Mouse (Mus musculus) stomach, embryonic 15.5 days (tissue): Measurements from ENCODE around the gene Cryz. TPM values are rescaled to one million over a fixed set of nuclear protein-coding genes. Genes with fewer than 3 reads are reported as not detected.
A peak's percentile ranks its signal among the peaks of the same experiment; 100 is the strongest.

Experiments
- ATAC-seq: fragments of 200-750 bp; cut with Nextera tagmentation; 2 replicates; pipeline ENCODE4 v1.8.0; 2017; ENCODE audit warnings: low read depth, moderate number of reproducible peaks, moderate TSS enrichment; ENCODE audit not compliant: insufficient read depth, low FRiP score
- H3K27ac ChIP-seq: fragments of 300-500 bp; sonication (generic); 2 replicates; pipeline ENCODE4 v1.5.1; 2015; ENCODE audit warnings: mild to moderate bottlenecking, inconsistent platforms
- H3K27me3 ChIP-seq: fragments of 300-500 bp; sonication (generic); replicated peaks from 2 replicates; pipeline ENCODE4 v1.6.1; 2015; ENCODE audit warnings: inconsistent platforms
- H3K36me3 ChIP-seq: fragments of 300-500 bp; sonication (generic); 2 replicates; pipeline ENCODE4 v1.6.1; 2015; ENCODE audit warnings: inconsistent platforms
- H3K4me1 ChIP-seq: fragments of 300-500 bp; sonication (generic); 2 replicates; pipeline ENCODE4 v1.6.1; 2015; ENCODE audit warnings: inconsistent platforms
- H3K4me2 ChIP-seq: fragments of 300-500 bp; sonication (generic); 2 replicates; pipeline ENCODE4 v1.6.1; 2015; ENCODE audit warnings: mild to moderate bottlenecking, inconsistent platforms
- H3K4me3 ChIP-seq: fragments of 300-500 bp; sonication (generic); replicated peaks from 2 replicates; pipeline ENCODE4 v1.5.1; 2015; ENCODE audit warnings: inconsistent platforms
- H3K9ac ChIP-seq: fragments of 300-500 bp; sonication (generic); 2 replicates; pipeline ENCODE4 v1.6.1; 2015; ENCODE audit warnings: inconsistent platforms
- H3K9me3 ChIP-seq: fragments of 300-500 bp; sonication (generic); 2 replicates; pipeline ENCODE4 v1.6.1; 2016; ENCODE audit warnings: inconsistent platforms
- WGBS: fragments of 180-500 bp; shearing (Covaris S2); methylation state at CpG from one replicate; pipeline ENCODE4 v1.1.7; 2015; 5-methylcytosine and 5-hydroxymethylcytosine counted together
- polyA plus RNA-seq: library from polyadenylated mRNA; unstranded; fragments of >200 nt; fragmentation: Nextera tagmentation; extraction: Ambion mirVana; gene quantifications from 2 replicates; pipeline ENCODE4 v1.2.1, GENCODE M21; 2015

Cryz gene
- 15.8 and 18.3 TPM in 2 replicates for polyA plus RNA-seq

- peak; percentile 82 for ATAC-seq
- Histone ChIP-seq H3K9ac (peak within 1 kb of the TSS; percentile 71), H3K27ac (peak within 1 kb of the TSS; percentile 94), H3K9me3 (no peaks in the 10 kb centered on the region), H3K4me2 (peak within 1 kb of the TSS; percentile 80), H3K36me3 (peaks cover 13% of the 10 kb centered on the region; the same call in 1 of the 2 replicates), H3K4me1 (peaks cover 6% of the 10 kb centered on the region), H3K4me3 (peak within 1 kb of the TSS; percentile 81), H3K27me3 (no peaks in the 10 kb centered on the region)
- WGBS, result under 1% methylated on average over 25 of the region's 25 CpGs
Measured at GRCm38 (mm10) chr3:154596488-154596933, at the start of gene Cryz. Cryz (plus strand) TSS chr3:154596711.

GRCm38 (mm10) chr3:154547549-154548426 is 48.7 kb upstream of the Cryz start:
- Histone ChIP-seq H3K27ac (no peak overlapping the region), H3K36me3 (no peaks in the 10 kb centered on the region), H3K9me3 (no peaks in the 10 kb centered on the region), H3K27me3 (peaks cover 4% of the 10 kb centered on the region; the same call in 1 of the 2 replicates), H3K4me2 (no peak overlapping the region), H3K4me1 (0 out of 2 replicates have a peak, but pooled peaks cover 4% of the 10 kb centered on the region), H3K9ac (no peak overlapping the region), H3K4me3 (no peak overlapping the region)
- WGBS, result 15% methylated on average over 20 of the region's 20 CpGs
- ATAC-seq, result no peak

GRCm38 (mm10) chr3:154548868-154549301 is 47.6 kb upstream of the Cryz start:
- H3K9me3 ChIP-seq, result no peaks in the 10 kb centered on the region
- 13% methylated on average over 8 of the region's 8 CpGs for WGBS

GRCm38 (mm10) chr3:154550326-154551034 is 46.0 kb upstream of the Cryz start:
- Histone ChIP-seq H3K27ac (no peak overlapping the region), H3K27me3 (peaks cover 4% of the 10 kb centered on the region; the same call in 1 of the 2 replicates), H3K9me3 (no peaks in the 10 kb centered on the region), H3K36me3 (no peaks in the 10 kb centered on the region), H3K4me3 (no peak overlapping the region), H3K4me1 (0 out of 2 replicates have a peak, but pooled peaks cover 4% of the 10 kb centered on the region), H3K4me2 (no peak overlapping the region), H3K9ac (no peak overlapping the region)
- ATAC-seq, result no peak
- WGBS, result 46% methylated on average over 17 of the region's 17 CpGs

More at GRCm38 (mm10) chr3:154548868-154549301, 47.6 kb upstream of the Cryz start:
- H3K4me1 ChIP-seq, result 0 out of 2 replicates have a peak, but pooled peaks cover 4% of the 10 kb centered on the region
- no peak overlapping the region for H3K4me3 ChIP-seq
- H3K27me3 ChIP-seq, result peaks cover 4% of the 10 kb centered on the region; the same call in 1 of the 2 replicates
- no peaks in the 10 kb centered on the region for H3K36me3 ChIP-seq
- ATAC-seq, result no peak
- H3K27ac ChIP-seq, result no peak overlapping the region
- no peak overlapping the region for H3K4me2 ChIP-seq
- no peak overlapping the region for H3K9ac ChIP-seq

GRCm38 (mm10) chr3:154551035-154551411 is 45.5 kb upstream of the Cryz start:
- Histone ChIP-seq H3K4me2 (no peak overlapping the region), H3K4me1 (0 out of 2 replicates have a peak, but pooled peaks cover 4% of the 10 kb centered on the region), H3K9me3 (no peaks in the 10 kb centered on the region), H3K36me3 (no peaks in the 10 kb centered on the region), H3K4me3 (no peak overlapping the region), H3K27me3 (peaks cover 4% of the 10 kb centered on the region; the same call in 1 of the 2 replicates), H3K27ac (no peak overlapping the region), H3K9ac (no peak overlapping the region)
- 51% methylated on average over 5 of the region's 5 CpGs for WGBS
- no peak for ATAC-seq

GRCm38 (mm10) chr3:154562192-154562591 is 34.3 kb upstream of the Cryz start:
- ATAC-seq, result no peak
- 92% methylated on average over 3 of the region's 3 CpGs for WGBS
- H3K27ac ChIP-seq, result no peak overlapping the region
- no peak overlapping the region for H3K9ac ChIP-seq
- H3K4me1 ChIP-seq, result no peaks in the 10 kb centered on the region
- H3K36me3 ChIP-seq, result no peaks in the 10 kb centered on the region
- H3K27me3 ChIP-seq, result 0 out of 2 replicates have a peak, but pooled peaks cover 4% of the 10 kb centered on the region
- H3K9me3 ChIP-seq, result no peaks in the 10 kb centered on the region
- no peak overlapping the region for H3K4me2 ChIP-seq
- no peak overlapping the region for H3K4me3 ChIP-seq

- 0 out of 2 replicates have a peak, but pooled peaks cover 11% of the 10 kb centered on the region for H3K27me3 ChIP-seq
- no peaks in the 10 kb centered on the region for H3K36me3 ChIP-seq
- no peak overlapping the region for H3K27ac ChIP-seq
- no peak overlapping the region for H3K9ac ChIP-seq
- WGBS, result 64% methylated on average over 3 of the region's 3 CpGs
- no peak overlapping the region for H3K4me3 ChIP-seq
- no peak overlapping the region for H3K4me2 ChIP-seq
- no peak for ATAC-seq
- no peaks in the 10 kb centered on the region for H3K4me1 ChIP-seq
- no peaks in the 10 kb centered on the region for H3K9me3 ChIP-seq
Measured at GRCm38 (mm10) chr3:154565437-154565836, 31.1 kb upstream of the Cryz start.

- ATAC-seq, result no peak
- no peak overlapping the region for H3K4me3 ChIP-seq
- no peak overlapping the region for H3K9ac ChIP-seq
- H3K27ac ChIP-seq, result no peak overlapping the region
- H3K36me3 ChIP-seq, result no peaks in the 10 kb centered on the region
- WGBS, result 37% methylated on average over 14 of the region's 14 CpGs
- H3K4me1 ChIP-seq, result no peaks in the 10 kb centered on the region
- no peak overlapping the region for H3K4me2 ChIP-seq
- no peaks in the 10 kb centered on the region for H3K9me3 ChIP-seq
- H3K27me3 ChIP-seq, result peaks cover 17% of the 10 kb centered on the region
Measured at GRCm38 (mm10) chr3:154570029-154570575, 26.4 kb upstream of the Cryz start.

- H3K4me3 ChIP-seq, result 0 out of 2 replicates have a peak overlapping the region, but pooled peaks have one; percentile 5
- WGBS, result 6% methylated on average over 12 of the region's 12 CpGs
- ATAC-seq, result no peak
- no peaks in the 10 kb centered on the region for H3K4me1 ChIP-seq
- no peak overlapping the region for H3K9ac ChIP-seq
- H3K36me3 ChIP-seq, result no peaks in the 10 kb centered on the region
- H3K27me3 ChIP-seq, result peaks cover 17% of the 10 kb centered on the region
- no peaks in the 10 kb centered on the region for H3K9me3 ChIP-seq
- H3K27ac ChIP-seq, result no peak overlapping the region
- H3K4me2 ChIP-seq, result peak overlapping the region; percentile 31
Measured at GRCm38 (mm10) chr3:154570786-154571185, 25.7 kb upstream of the Cryz start.

- ATAC-seq, result peak; percentile 79
- H3K9ac ChIP-seq, result no peak overlapping the region
- no peak overlapping the region for H3K4me2 ChIP-seq
- H3K27me3 ChIP-seq, result peaks cover 14% of the 10 kb centered on the region
- no peak overlapping the region for H3K27ac ChIP-seq
- no peaks in the 10 kb centered on the region for H3K36me3 ChIP-seq
- no peaks in the 10 kb centered on the region for H3K4me1 ChIP-seq
- WGBS, result 12% methylated on average over 12 of the region's 12 CpGs
- H3K9me3 ChIP-seq, result no peaks in the 10 kb centered on the region
- no peak overlapping the region for H3K4me3 ChIP-seq
Measured at GRCm38 (mm10) chr3:154572341-154572972, 24.1 kb upstream of the Cryz start.

GRCm38 (mm10) chr3:154573666-154574065 is 22.8 kb upstream of the Cryz start:
- Histone ChIP-seq H3K36me3 (no peaks in the 10 kb centered on the region), H3K9me3 (no peaks in the 10 kb centered on the region), H3K27ac (no peak overlapping the region), H3K4me1 (no peaks in the 10 kb centered on the region), H3K9ac (no peak overlapping the region), H3K27me3 (peaks cover 12% of the 10 kb centered on the region), H3K4me2 (no peak overlapping the region), H3K4me3 (no peak overlapping the region)
- ATAC-seq, result no peak
- WGBS, result 47% methylated on average over 6 of the region's 6 CpGs
